Mouse (Mus musculus): ENCODE results near the gene Gm17509.

Gm17509 gene

DNA sequence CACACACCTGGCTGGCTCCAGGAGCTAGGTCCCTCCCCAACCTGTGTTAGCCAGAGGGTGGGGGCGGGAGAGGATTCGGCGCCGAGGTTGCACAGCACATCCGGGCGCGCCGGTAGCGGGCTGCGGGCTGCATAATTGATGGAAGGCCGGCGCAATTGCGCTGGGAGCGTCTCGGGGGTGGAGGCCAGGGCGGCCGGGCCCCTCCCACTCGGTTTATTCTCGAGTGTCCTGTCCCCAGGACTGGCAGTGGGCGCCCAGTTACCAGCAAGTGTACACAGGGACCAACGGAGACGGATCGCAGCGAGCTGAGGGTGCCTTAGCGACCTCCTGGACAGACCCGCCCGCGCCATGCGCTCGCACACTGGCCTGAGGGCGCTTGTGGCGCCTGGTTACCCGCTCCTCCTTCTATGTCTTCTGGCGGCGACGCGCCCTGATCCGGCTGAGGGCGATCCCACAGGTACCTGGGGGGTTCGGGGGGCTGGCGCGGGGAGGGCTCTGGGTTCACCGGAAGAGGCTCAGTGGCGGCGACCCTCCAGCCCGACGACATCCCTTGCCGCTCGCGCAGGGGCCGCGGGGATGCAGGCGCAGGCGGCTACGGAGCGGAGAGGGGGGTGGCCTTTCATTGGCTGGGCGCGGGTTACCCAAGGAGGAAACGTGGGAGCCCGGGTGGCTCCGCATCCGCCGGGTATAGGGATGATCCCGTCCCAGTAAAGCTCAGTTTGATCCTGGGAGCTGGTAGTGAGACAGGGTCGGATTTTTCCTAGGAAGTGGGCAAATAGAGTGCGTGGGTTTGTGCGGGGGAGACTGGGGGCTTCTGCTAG lies at the start of gene Gm17509:
Gene Gm17509 (minus strand): TSS at position 575 of the 821 bp plus-strand sequence.
- peak; percentile 72 for DNase-seq (ENCODE audit: inconsistent ontology term)

DNA sequence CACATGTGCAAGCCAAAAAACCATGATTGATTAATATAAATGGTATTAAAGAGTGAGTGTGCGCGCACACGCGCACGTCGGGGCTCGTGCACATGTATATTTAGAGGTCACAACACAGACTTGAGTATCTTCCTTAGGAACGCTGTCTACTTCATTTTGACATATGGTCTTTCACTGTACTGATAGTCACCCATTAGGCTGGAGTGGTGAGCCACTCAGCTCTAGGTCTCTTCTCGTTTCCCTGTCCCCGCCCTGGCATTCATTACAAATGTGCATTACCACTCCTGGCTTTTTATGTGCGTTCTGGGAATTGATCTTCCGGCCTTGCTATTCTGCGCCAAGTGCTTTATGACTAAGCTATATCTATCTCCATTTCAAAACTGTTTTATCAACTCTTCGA lies 47.1 kb upstream of the Gm17509 start:
- no peak for DNase-seq (ENCODE audit: inconsistent ontology term)

DNA sequence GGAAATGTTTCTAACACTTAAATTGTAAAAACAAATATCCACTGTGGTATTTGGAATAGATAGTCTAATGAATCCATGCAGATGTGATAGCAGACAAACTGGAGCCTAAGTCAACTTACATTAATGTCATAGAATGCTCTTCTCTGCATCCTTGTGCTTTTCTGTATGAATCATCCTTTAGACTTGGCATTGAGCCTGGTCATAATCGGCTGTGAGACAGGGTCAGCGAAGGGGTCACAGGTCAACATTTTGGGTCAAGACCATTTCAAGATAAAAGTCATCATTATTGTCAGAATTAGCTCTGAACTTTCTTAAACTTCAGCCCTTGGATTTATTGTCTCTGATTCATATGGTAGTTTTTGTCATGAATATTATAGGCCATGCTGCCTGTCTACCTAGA lies 45.3 kb upstream of the Gm17509 start:
- DNase-seq (ENCODE audit: inconsistent ontology term), result peak; percentile 41

DNA sequence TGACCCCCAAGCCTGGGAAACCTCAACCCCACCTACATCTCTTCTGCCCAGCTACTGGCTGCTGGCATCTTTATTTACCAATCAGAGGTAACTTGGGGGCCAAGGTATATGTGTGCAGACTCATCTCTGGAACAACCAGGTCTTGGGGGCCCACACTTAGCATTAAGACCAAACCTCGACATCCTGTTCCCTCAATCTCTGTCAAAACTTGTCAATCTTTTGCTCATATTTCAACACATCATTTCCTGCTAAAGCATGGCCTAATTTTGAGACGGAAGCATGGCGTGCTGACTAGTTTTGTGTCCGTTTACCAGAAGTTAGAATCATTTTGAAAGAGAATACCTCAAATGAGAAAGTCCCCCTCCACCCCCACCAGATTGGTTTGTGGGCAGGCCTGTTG lies 39.8 kb upstream of the Gm17509 start:
- DNase-seq (ENCODE audit: inconsistent ontology term), result no peak

DNA sequence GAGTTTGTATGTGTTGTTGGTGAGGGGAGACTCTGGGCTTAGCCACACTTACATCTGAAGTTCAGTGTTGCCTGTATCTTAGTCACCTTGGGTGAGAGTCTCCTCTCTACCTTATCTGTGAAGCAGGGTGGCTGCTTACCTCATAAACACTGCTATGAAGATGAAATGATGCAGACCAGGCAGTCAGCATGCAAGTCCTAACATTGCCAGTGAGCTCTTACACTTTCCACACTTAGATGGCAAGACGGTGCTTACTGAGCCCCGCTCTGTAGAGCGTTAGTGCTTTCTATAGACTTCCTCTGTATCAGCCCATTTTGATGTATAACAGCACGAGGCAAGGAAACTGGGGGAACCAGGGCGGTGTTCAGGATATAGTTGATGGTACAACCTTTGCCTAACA lies 21.7 kb upstream of the Gm17509 start:
- DNase-seq (ENCODE audit: inconsistent ontology term), result no peak

DNA sequence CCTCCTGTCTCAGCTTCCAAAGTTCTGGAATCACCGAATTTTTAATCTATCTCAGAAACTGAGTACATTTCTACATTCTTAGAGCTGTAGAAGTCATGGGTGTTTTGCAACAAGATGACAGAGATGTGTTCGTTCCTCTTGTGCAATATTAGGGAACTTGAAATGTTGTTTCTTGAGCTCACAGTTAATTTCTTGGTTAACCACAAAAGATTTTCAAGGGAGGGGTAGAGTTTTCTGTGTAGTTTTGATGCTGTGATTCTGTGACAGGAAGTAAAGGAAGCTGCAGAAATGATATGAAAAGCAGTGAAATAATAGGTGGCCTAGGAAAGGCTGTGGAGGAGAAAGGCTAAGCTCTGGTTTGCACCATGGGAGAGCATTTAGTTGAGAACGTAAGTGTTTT lies 21.2 kb upstream of the Gm17509 start:
- no peak for DNase-seq (ENCODE audit: inconsistent ontology term)

DNA sequence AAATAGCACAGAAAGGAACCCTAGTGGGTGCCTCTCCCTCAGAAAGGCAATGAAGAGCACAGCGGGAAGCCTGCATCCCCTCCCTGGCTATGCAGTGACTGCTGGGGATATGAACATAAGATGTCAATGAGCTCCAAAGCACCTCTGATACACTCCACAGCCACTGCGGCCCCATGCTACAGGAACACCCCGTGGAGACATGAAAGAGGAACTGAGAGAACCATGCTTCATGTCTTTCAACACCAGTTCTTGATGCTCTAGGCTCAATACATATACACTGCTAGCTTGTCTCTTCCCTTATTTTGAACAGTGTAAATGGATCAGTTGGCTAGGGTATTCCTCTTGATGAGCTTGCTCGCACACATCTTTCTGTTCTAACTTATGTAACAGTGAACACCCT lies 16.2 kb upstream of the Gm17509 start:
- DNase-seq (ENCODE audit: inconsistent ontology term), result no peak

DNA sequence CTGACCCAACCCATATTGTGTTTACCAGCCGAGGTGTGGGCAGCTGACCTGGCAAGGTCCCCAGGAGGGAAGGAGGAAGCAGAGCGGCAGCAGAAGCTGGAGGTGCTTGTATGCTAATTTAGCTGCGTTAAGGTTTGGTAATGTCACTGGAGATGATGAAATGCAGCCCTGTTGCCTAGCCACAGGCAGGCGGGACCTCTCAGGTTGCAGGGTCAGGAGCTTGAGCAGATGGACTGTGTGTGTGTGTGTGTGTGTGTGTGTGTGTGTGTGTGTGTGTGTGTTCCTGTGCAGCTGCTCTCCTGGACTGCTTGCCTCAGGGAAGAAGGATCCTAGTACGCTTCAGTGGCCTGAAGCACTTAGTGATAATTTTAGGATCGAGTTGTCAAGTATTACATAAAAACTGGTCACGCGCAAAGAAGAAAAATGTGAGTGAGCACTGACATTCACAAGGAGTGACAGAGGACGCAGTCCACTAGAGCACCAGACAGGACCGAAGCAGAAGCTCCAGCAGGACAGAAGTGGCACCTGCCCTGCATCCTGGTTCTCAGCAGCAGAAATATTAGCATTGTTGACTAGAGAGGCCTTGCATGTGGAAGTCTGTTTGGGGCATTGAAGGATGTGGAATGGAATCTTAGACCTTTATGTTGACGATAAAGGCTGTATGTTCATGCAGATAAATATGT lies 14.8 kb upstream of the Gm17509 start:
- peak; percentile 52 for DNase-seq (ENCODE audit: inconsistent ontology term)

DNA sequence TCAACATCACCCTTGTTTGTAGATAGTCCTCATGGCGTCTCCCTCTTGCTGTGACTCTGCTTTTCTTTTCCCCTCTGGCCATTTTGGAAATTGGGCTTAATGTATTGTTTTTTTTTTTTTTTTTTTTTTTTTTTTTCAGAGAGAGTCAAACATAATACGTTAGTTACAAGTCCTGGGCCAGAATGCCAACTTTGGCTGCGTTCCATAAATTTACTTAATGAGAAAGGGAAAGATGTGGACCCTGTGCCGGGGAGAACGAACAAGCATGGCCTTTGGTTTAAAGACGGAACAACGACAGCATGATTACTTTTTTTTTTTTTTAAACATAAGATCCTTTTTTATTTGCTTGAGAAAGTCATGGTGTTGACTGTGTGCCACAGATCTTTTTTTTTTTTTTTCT lies 13.6 kb upstream of the Gm17509 start:
- no peak for DNase-seq (ENCODE audit: inconsistent ontology term)

DNA sequence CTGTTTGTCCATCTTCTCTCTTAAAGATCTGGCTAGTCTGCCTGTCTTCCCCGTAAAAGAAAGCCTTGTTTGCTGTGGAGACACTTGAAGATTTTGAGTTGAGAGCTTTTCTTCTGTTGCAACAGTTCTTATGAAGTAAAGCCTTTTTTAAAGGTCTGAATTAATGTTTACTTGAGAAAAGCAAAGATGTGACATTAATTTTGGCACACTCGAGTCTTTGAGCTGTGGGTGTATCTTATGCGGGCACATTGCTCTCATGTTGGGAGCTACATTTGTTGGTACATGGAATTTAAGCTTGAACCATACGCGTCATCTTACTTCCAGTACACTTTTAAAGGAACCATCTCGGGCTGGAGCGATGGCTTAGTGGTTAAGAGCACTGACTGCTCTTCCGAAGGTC lies 12.9 kb upstream of the Gm17509 start:
- no peak for DNase-seq (ENCODE audit: inconsistent ontology term)

DNA sequence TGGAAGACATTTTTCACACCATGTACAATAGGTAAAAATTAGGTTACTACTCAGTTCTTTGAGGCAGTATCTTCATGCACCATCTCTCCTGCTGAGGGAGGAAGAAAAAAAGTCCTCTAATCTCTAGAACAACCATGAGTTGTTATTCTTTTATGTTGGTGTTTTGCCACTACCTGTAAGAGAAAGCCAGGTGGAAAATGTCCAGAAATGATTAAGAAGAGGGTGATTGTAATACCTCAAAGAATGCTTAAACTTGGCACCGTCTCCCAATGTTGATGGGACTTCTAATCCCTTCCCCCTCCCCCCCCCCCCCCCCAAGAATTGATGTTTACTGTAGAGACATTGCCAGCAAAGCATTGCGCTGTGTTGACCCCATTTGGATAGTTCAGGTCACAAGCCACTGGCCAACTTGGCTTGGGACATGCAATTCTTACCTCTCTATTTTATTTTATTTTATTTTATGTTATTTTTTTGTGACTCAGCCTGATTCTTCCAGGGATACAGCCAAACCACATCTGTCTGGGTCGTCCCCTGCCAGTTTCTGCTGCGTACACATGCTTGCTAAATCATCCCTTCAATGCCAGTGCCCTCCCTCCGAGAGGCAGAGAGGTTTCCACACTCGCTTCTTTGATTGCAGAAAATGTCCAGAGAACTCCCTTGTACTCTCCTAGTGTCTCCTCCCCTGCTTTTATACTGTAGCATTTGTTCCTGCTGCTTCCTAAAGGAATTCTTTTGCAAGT lies 9.7 kb upstream of the Gm17509 start:
- peak; percentile 36 for DNase-seq (ENCODE audit: inconsistent ontology term)

DNA sequence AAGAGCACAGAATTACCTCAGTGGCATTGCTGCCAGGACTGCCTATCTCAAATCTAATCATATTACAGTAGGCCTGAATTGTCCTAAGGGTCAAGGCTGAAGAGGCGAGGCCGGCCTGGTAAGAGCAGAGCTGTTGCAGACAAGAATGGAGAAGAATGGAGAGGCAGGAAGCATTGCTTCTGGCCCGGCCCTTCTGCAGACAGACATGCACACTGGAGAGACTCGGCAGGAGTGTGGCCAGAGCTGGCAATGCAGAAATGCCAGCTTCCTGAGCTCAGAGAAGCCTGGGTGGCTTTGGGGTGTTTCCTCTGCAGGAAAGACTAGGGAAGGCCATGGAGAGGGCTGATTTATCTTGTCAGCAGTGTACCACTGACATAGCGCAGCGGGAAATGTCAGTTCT lies 4.7 kb upstream of the Gm17509 start:
- DNase-seq (ENCODE audit: inconsistent ontology term), result no peak

DNA sequence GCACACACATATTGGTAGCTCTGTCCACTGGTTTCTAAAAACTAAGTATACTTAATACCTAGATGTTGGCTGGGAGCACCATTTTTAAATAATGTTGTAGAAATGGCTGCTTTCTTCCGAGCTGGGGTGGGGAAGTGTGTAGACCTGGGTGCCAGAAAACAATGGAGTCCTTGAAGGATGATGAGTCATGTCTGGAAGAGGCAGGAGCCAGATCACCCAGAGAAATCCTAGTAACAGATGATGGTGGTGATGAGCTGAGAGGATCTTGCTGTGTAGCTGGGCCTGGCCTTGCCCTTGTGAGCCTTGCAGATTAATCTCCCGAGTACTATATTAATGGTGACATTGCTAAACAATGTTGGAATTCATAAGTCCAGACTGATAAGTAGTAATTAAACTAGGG lies 4.0 kb upstream of the Gm17509 start:
- DNase-seq (ENCODE audit: inconsistent ontology term), result no peak

DNA sequence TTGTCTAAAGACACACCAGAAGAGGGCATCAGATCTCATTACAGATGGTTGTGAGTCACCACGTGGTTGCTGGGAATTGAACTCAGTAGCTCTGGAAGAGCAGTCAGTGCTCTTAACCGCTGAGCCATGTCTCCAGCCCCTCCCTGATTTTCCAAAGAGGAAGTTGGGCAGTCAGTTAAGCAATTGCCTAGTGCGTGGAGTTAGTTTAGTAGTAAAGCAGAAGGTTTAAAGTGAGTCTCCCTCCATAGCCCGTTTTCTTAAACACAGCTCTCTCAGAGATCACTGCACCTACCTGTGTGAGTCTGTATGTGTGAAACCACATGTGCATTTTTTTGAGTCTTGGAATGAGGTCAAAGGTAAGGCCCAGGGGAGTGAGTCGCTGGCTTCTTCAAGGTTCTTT lies 2.2 kb upstream of the Gm17509 start:
- no peak for DNase-seq (ENCODE audit: inconsistent ontology term)

DNA sequence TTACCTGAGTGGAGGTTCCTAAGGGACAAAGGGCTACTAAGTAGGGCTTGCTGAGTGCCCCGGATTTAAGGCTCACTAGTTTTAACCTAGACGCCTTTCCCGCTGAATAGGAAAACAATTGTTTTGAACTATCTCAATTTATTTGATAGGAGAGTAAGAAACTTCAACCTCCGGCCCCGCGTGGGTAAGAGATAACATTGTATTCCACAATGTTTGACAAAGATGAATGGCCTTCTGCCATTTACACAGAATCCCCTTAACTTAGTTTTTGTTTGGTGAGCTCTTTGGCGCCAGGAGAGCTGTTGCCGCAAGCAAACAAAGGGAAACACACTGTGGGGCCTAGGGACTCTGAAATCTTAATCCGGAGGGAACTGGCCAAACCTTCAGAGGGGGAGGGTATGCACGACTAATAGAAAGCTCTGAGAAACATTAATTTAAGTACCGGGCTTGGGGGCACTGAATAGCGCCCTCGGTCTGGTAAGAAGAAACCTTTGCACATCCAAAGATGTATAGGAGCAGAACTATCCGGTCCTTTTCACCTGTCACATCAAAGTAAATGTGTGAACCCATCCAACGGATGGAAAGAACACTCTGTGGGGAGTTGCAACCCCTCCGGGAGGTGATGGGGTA lies 889 bp downstream of the Gm17509 start:
- no peak for DNase-seq (ENCODE audit: inconsistent ontology term)

DNA sequence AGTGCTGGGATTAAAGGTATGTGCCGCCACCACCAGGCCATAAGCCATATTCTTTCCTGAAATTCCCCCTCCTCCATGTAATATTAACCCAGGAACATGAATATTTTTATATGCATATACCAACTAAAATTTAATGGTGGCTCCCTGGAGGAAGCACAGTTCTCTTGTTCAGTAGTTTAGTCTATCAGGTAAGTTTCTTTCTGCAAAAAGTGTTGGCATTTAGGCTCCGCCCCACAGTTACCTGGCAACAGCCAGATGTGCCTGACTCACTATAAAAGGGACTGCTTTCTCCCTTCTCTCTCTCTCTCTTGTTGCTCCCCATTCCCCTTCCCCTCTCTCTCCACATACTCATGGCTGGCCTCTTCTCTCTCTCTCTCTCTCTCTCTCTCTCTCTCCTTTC lies 2.8 kb downstream of the Gm17509 start:
- DNase-seq (ENCODE audit: inconsistent ontology term), result no peak

DNA sequence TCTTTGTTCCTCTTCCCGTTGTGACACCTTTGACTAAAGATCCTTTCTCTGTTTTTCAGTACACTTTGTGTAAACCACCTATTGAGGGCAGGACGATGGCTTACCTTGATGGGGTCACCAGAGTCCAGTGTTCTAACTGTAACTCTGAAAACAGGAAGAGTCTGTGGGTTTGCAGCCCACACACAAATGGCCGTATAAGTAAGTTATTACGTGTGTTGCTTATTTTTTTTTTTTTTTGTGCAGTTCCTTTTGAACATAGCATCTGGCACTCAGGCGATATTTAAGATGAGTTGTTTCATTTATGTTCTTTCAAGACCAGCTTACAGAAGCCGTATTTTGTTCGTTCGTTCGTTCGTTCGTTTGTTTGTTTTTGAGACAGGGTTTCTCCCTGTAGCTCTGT lies 3.3 kb downstream of the Gm17509 start:
- DNase-seq (ENCODE audit: inconsistent ontology term), result no peak

DNA sequence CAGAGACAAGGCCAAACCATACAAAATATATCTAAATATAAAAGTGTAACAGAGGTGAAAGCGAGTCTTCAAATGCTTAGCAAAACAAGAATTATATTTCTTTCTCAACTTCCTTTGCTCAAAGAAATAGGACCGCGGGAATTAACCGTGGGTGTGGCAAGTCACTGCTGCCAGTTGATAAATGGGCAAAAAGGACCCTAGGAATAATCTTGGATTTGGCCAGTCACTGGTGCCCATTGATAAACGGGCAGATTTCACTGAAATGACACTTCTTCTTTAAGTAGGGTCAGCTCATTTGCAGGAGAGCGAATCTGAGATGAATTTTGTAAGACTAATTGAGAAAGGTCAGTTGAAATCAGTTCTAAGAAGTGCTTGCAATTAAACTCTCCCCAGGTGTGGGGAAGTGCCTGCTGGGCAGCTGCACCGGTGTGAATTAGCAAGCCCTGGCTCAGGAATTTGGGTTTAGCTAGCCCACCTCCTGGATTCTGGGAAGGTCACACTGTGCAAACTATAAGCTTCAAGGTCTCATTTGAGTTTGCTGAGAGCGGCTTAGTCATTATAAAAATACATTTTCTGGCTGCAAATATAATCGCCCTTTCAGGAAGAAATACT lies 4.0 kb downstream of the Gm17509 start:
- no peak for DNase-seq (ENCODE audit: inconsistent ontology term)

DNA sequence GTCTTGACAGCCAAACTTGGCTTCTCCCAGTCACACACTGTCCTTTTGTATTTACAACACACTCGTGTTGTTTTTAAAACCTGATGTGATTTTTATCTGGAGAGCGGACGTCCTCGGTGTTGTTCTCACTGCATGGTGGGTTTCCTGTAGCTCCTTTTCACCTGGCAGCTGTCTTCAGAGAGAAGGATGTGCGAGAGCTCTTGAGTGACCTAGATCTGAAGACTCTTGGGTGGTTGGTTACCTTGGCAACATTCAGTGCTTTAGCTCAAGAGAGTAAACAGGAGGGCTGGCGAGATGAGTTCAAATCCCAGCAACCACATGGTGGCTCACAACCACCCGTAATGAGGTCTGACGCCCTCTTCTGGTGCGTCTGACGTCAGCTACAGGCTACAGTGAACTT lies 4.7 kb downstream of the Gm17509 start:
- no peak for DNase-seq (ENCODE audit: inconsistent ontology term)

DNA sequence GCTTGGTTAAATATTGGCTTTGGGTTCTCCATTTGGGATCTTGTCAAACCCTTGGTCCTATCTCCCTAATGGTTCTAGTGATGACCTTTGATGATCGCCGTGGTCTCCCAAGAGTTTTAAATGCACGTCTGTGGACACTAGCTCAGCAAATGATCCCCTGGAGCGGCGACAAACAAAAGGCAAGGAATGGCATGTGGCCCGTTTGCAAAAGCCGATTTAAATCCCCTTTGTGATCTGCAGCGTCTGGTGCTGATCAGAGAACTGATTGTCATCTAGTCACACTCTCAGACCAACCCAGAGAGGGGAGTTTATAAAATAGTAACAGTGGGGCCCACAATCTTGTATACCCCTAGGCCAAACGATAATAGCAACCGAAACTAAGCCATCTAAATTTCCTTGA lies 5.4 kb downstream of the Gm17509 start:
- DNase-seq (ENCODE audit: inconsistent ontology term), result no peak

DNA sequence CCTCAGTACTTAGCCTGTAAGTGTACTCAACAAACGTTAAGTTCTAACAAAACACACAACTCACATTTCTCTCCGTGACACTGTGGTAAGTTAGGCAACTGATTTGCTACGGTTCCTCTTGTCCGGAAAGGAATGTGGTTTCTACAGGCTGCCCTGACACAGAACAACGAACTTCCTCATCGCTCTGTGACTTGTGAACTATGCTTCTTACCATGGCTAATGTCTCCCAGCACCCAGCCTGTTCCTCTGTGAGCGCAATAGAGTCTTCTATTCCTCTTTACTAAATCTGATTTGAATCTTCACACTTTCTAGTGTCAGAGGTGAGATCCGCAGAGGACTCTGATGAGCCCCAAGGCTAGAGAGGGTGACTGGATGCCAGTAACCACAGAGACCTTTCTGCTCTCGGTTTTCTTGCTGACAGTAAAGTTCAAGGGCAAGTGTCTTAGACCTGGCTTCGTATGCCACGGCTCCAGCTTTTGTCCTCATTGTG lies 9.4 kb downstream of the Gm17509 start:
- no peak for DNase-seq (ENCODE audit: inconsistent ontology term)

DNA sequence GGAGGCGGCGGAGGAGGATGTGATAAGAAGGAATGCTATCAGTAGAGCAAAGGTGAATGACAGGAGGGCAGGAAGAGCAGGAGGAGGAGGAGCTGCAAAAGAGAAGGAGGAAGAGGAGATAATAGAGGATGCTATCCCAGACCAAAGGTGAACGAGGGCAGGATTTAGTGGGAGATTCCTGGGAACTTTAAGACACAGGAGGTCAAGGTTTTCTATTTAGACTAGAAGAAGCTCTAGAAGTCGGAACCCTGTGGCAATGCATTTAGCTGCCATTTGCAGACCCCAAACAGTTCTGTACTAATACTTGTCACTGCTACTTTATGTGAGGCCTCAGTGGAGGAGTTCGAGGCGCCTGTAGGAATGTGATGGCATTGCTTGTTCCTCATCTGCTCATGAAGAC lies 12.6 kb downstream of the Gm17509 start, which contains the start of gene Emb:
Gene Emb (plus strand): TSS at position 301 of the 400 bp plus-strand sequence.
- DNase-seq (ENCODE audit: inconsistent ontology term), result no peak
